Comparison of ENCODE assay signal across 11 mouse cellular contexts in the genomic region with DNA sequence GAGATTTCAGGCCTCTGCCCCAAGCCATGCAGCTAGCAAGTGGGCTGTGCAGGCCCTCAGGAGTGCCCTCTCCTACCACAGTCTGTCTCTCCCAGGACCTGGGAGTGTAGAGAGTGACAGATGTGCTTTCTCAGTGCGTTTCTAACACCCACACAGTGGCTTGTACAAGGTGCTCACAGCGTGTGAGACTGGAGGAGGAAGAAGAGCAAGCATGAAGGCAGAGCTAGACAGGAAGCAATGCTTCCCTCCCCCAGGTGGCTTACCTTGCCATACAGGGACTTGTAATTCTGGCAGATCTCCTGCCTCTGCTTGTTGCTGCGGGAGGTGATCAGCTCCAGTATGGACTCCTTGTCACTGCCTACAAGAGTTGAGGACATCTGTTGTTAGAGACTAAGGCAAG.
"Had no signal": no experiment of that assay in that cellular context is flagged by ENCODE, and none has a peak within 500 bp of the region (broad histone marks: within the 10 kb centered on the region; RNA-seq: fewer than 3 reads in every experiment).

No protein-coding gene starts in this region.

- H3K9me3 ChIP-seq: limb, embryonic 10.5 days; lung, embryonic 15.5 days; midbrain, embryonic 12.5 days had no signal

- H3K4me3 ChIP-seq: limb, embryonic 10.5 days; lung, embryonic 15.5 days; midbrain, embryonic 12.5 days had no signal

- ATAC-seq: midbrain, embryonic 16.5 days had no signal

- H3K4me1 ChIP-seq: limb, embryonic 10.5 days had no signal

- DNase-seq: kidney, adult 11 months; kidney, adult 9 months; kidney, postnatal 36 days; lung, postnatal 14 days had no signal

- H3K36me3 ChIP-seq: midbrain, embryonic 12.5 days had no signal

- H3K27me3 ChIP-seq: lung, embryonic 15.5 days; midbrain, embryonic 12.5 days had no signal

- H3K4me2 ChIP-seq: liver, embryonic 11.5 days; lung, embryonic 15.5 days; midbrain, embryonic 12.5 days had no signal

- H3K9ac ChIP-seq: lung, embryonic 15.5 days; midbrain, embryonic 12.5 days had no signal

- H3K27ac ChIP-seq: kidney, postnatal 0 days; limb, embryonic 10.5 days; lung, embryonic 15.5 days; midbrain, embryonic 12.5 days; stomach, postnatal 0 days had no signal
